Mouse (Mus musculus): ENCODE data around the gene Cpeb4.
"Not testable (repeated sequence)": the region's sequence is repeated elsewhere in the genome, so short reads cannot be mapped to it uniquely, and the experiment has no call there.

Cpeb4 gene

DNA sequence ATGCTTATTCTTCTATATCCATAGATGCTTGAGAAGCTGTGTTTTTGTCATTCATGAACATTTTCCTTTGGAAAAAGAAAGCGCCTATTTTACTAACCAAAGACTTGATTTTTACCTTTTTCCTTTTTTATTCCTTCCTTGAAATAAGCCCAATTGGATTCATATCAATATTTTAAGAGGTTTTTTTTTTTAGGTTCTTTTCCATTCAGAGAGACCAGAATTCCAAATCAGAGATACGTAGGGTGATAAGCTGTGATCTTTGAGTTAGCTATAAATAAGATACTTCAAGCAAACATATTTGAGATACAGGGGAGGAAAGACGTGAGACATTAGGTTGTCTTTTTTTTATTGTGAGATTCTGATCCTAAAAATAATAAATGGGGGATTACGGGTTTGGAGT, at the start of gene Cpeb4:
Gene Cpeb4, plus strand, starts transcription at position 301 of the 400 bp plus-strand sequence.
- in situ Hi-C loops (cut with MseI, MboI): loop anchor here in 1 of 2 experiments (10.0 kb wide), 1 partner anchor 197 kb away; the partner anchor contains the start of gene Bod1

GRCm38 (mm10) chr11:31822556-31822955, 49.5 kb upstream of the Cpeb4 start:
- in situ Hi-C loops (cut with MseI, MboI): no loop called here

DNA sequence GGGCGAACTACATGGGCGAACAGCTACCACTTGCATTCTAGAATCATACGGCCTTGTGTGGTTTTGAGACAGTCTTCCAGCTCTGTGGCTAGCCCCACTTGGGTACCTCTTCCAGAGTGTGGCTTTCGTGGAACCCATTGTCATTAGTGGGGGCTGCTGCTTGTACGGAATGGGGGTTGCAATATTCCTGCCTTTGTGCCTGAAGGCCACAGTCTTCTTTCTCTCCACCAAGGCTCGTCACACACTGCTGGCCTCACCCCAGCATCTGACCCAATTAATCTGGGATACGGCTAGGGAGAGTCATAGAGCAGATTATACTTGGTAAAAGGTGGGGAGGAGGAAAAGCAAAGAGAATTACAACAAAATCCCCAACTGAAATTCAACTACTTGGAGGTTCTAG, 48.5 kb upstream of the Cpeb4 start:
- in situ Hi-C loops (cut with MseI, MboI): no loop called here

DNA sequence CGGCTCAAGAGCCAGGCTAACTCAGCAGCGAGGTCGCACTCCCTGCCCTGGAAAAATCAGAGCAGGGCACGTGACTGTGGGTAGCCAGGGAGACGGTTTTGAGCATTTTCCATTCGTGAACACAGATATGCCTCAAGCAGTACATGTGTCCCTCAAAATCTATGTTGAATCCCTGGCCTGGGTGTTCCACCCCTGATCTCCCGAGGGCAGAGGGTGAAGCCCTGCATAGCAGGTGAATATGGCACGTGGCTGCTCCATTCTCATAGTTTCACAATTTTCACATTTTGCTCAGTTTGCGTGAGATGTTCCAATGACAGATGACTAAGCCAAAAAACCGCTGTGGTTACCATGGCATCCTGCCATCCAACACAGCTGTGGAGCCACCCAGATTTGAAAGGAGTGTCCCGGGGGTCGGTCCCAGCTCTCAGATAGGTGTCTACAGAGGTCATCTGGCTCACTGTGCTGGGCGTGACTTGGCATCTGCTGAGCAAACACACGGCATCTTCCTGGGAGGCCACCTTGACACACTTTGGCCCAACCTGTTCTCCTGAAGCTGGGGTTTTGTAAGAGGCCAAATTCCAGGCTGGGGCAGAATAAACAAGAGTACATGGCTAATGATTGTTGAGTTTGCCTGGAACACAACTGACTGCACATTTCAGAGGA, 47.4 kb upstream of the Cpeb4 start:
- in situ Hi-C loops (cut with MseI, MboI): no loop called here

DNA sequence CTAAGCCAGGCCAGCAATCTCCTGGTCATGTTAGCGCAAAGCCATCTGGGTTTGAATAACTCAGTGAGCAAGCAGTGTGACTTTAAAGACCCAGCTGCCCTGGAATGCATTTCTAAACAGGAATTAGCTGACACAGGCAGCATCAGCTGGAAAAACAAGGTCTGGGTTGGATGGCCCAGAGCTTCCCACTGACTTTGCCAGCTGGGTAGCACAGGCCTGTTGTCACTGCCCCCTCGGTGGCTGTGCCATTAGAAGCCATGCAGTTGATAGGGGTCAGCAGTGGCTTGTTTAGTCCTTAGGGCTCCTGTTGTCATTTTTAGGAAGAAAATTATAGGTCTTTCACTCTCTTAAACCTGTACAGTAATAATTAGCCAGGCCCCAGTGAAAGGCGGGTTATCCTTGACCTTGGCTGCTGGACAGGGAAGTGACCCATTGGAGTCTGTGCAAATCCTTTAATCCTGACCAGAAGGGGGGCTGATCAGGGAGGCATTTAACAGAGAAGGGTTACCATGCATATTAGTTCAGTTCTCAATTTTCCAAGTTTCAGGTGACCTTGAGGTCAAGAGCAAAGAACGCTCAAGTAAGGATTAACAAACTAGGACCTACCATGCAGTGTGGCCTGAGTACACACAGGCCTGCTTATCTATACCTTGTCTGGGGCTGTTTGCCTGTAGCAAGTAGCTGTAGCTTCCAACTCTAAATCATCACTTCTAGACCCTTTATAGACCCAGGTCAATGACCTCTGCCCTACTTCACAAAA, 43.8 kb upstream of the Cpeb4 start:
- in situ Hi-C loops (cut with MseI, MboI): no loop called here

DNA sequence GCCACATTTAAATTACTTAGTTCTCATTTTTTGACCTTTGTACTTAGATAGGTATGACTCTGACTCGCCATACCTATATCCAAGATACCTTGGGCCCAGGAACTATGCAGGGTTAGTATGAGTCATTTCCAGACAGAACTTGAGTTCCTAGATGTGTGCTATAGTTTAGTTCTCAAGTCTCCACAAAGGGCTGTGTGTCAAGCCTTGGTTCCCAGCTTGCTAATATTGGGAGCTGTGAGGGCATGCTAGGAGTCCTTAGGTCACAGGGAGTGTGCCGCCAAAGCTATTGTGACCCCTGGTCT, 43.3 kb upstream of the Cpeb4 start:
- in situ Hi-C loops (cut with MseI, MboI): no loop called here

DNA sequence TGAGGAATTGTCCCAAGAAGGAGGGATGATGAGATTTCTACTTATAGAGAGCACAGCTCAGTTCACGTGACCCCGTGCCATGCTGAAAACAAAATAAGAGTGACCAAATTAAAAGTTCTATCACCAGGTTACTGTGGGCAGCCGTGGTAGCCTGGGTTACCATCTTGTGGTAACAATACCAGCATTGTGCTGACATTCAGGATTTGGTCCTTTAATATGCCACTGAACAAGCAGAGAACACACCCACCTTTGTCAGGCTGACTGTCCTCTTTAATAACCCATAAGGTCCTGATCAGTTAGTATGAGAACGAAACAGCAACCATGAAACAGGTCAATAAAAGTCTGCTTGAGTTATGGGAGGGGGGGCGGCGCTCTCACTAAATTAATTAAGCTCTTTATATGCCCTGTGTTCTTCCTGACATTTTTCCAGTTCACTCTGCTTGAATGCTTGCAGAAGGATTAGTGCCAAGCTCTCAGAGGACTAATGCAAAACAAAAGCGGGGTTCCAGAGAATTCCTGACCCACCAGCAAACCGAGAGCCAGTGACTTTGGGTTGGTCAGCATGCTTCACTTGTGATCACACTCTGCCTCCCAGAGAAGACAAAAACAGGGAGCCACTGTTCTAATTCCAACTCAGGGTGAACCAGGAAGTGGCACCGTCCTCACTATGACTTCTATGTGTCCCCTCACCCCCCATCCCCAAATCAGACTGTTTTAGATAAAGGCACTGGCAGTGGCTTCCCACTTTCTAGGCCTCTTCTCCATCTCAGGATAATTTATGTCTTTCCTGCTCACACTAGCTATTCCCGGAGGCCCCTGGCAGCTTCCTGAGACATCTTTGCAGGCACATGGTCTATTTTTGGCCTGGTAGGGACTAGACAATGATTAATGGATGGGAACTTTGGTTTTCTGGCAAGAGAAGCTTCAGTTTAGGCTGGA, 41.5 kb upstream of the Cpeb4 start:
- in situ Hi-C loops (cut with MseI, MboI): no loop called here

GRCm38 (mm10) chr11:31831451-31831850, 40.6 kb upstream of the Cpeb4 start:
- in situ Hi-C loops (cut with MseI, MboI): no loop called here

- in situ Hi-C loops (cut with MseI, MboI): no loop called here
Observed at GRCm38 (mm10) chr11:31831983-31832382, 40.0 kb upstream of the Cpeb4 start.

GRCm38 (mm10) chr11:31832439-31832980, 39.5 kb upstream of the Cpeb4 start:
- in situ Hi-C loops (cut with MseI, MboI): no loop called here

- in situ Hi-C loops (cut with MseI, MboI): no loop called here
Observed at GRCm38 (mm10) chr11:31833506-31833905, 38.5 kb upstream of the Cpeb4 start.

DNA sequence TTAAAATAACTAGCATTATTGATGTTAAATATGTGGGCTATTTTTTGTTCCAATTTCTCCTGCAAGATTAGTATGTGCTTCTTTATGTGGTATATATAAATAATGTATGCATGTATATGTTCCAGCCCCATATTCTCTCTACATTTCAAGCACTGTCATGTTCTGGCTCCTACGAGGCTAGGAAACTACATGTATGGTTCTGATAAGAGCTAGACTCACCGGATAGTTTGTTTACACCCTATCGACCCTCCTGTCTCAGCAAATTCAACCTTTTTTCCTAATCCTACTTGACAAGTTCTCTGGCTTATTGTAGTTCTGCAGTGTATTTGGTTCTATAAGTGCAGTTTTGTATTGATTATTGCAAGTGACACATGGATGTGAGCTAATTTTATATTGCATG, 36.7 kb upstream of the Cpeb4 start:
- in situ Hi-C loops (cut with MseI, MboI): no loop called here

- in situ Hi-C loops (cut with MseI, MboI): no loop called here
Observed at GRCm38 (mm10) chr11:31837243-31837642, 34.8 kb upstream of the Cpeb4 start.

- in situ Hi-C loops (cut with MseI, MboI): no loop called here
Observed at GRCm38 (mm10) chr11:31837753-31838152, 34.3 kb upstream of the Cpeb4 start.

DNA sequence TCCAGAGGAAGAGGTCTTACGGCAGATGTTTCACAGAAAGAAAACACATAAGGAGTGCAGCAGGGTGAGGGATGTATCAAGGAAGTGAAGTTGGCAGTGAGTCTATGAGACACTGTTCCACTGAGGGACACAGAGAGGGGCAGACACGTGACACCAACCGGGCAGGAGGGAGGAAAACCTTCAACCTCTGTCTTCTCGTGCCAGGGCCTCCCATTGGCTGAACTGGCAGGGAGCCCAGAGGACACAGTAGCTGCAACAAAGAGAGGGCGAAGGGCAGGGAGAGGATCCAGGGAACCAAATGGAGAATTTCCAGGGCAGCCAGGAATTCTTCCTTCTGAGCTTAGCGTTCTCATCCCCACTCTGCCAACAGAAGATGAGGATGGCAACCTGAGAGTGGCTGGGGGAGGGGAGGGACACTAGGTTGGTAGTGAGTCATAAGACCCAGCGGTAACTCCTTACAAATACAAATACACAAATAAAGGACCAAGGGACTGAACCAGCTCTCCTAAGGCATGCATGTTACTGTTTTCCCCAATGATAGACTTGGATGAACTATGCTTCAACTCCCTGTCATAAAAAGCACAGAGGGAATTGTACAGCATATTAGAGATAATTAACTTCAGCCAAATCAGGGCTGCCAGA, 33.4 kb upstream of the Cpeb4 start:
- in situ Hi-C loops (cut with MseI, MboI): no loop called here

- in situ Hi-C loops (cut with MseI, MboI): no loop called here
Observed at GRCm38 (mm10) chr11:31839084-31839460, 32.9 kb upstream of the Cpeb4 start.

- in situ Hi-C loops (cut with MseI, MboI): no loop called here
Observed at GRCm38 (mm10) chr11:31842171-31842959, 29.6 kb upstream of the Cpeb4 start.

DNA sequence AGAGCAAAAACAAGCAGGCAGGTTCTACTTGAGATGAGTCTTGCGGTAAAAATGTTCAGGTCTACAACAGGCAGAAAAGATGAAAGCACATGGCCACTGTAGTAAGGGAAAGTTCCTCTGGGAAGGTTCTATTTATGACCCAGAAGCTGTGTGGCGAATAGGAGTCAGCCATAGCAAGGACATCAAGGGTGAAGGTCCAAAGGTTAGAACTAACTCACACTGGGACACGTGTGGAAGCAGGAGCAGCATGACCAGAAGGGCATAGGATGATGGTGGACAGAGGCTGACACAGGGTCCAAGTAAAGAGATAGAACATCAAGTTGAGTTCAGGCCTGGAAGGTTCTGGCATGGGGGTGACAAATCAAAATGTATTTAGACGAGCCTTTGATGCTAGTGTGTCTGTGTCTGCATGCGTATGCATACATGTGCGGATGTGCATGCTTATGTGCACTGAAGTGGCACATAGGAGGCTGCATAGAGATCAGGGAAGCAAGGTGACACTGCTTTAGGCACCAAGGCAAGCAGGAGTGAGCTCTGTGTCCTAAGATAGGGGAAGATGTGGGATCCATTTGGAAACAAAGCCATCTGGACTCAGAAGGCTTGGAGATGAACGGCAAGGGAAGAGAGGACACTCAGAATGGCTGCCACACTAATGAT, 28.7 kb upstream of the Cpeb4 start:
- in situ Hi-C loops (cut with MseI, MboI): no loop called here

GRCm38 (mm10) chr11:31843834-31844188, 28.2 kb upstream of the Cpeb4 start:
- in situ Hi-C loops (cut with MseI, MboI): no loop called here

- in situ Hi-C loops (cut with MseI, MboI): not testable (repeated sequence)
Observed at GRCm38 (mm10) chr11:31845111-31845510, 26.9 kb upstream of the Cpeb4 start.
